Mouse (Mus musculus) MEL (cell line): ENCODE measurements at regions not wholly inside any gene's neighbourhood (a gene's known extent, or its start where the extent isn't known, plus 50 kb on each side); places are given as distances from the start of the nearest gene placed in this dataset.

ENCODE experiments used
- DNase-seq: peaks from one replicate; pipeline ENCODE4 v3.0.0; 2011; ENCODE audit warnings: low read depth, low spot score
- H3K27ac ChIP-seq: 2 replicates; pipeline ENCODE4 v1.5.1; 2012; ENCODE audit warnings: low read depth, mild to moderate bottlenecking, control low read depth, low read length, moderate library complexity; ENCODE audit not compliant: control insufficient read depth
- H3K27me3 ChIP-seq, 2 experiments: fragments of 150-350 bp in 1 of 2; sonication (generic) in 1 of 2; 2 replicates each; pipeline ENCODE4 v1.6.1; 2012; ENCODE audit warnings: low read length in 2 of 2, mild to moderate bottlenecking in 2 of 2, improper control_type of control experiment in 1 of 2, moderate library complexity in 1 of 2; ENCODE audit not compliant: insufficient read depth in 2 of 2, control insufficient read depth in 1 of 2
- H3K36me3 ChIP-seq, 2 experiments: 2 replicates each; pipeline ENCODE4 v1.6.1; 2012 to 2014; ENCODE audit warnings: low read length in 2 of 2, improper control_type of control experiment in 1 of 2, inconsistent platforms in 1 of 2, mild to moderate bottlenecking in 1 of 2; ENCODE audit not compliant: insufficient read depth in 2 of 2, control insufficient read depth in 1 of 2
- H3K4me1 ChIP-seq, 2 experiments: fragments of 150-350 bp in 1 of 2; sonication (generic) in 1 of 2; 2 replicates each; pipeline ENCODE4 v1.6.1; 2012; ENCODE audit warnings: low read length in 2 of 2, improper control_type of control experiment in 1 of 2, mild to moderate bottlenecking in 1 of 2; ENCODE audit not compliant: insufficient read depth in 2 of 2, control insufficient read depth in 1 of 2
- H3K4me3 ChIP-seq, 2 experiments: fragments of 150-350 bp in 1 of 2; sonication (generic) in 1 of 2; 2 replicates each; pipeline ENCODE4 v1.5.1; 2012; ENCODE audit warnings: low read depth in 2 of 2, low read length in 2 of 2, mild to moderate bottlenecking in 2 of 2, moderate library complexity in 2 of 2, control low read depth in 1 of 2, improper control_type of control experiment in 1 of 2; ENCODE audit not compliant: control insufficient read depth in 1 of 2, insufficient read depth in 1 of 2
- H3K79me2 ChIP-seq: 2 replicates; pipeline ENCODE4 v1.6.1; 2012; ENCODE audit warnings: mild to moderate bottlenecking, low read length, moderate library complexity; ENCODE audit not compliant: control insufficient read depth, poor library complexity, insufficient read depth
- H3K9ac ChIP-seq: 2 replicates; pipeline ENCODE4 v1.6.1; 2012; ENCODE audit warnings: low read depth, mild to moderate bottlenecking, control low read depth, low read length, moderate library complexity; ENCODE audit not compliant: control insufficient read depth, poor library complexity, severe bottlenecking
- H3K9me3 ChIP-seq: fragments of 150-350 bp; sonication (generic); replicated peaks from 2 replicates; pipeline ENCODE4 v1.6.1; 2012; ENCODE audit warnings: mild to moderate bottlenecking, low read length, improper control_type of control experiment, moderate library complexity; ENCODE audit not compliant: insufficient read depth
- BHLHE40 ChIP-seq: IDR thresholded peaks from 2 replicates; pipeline ENCODE4 v1.6.1; 2012; ENCODE audit warnings: low read depth, mild to moderate bottlenecking, inconsistent platforms, low read length, improper control_type of control experiment, borderline replicate concordance
- CHD1 ChIP-seq: IDR thresholded peaks from 2 replicates; pipeline ENCODE4 v1.6.1; 2012; ENCODE audit warnings: low read depth, mild to moderate bottlenecking, inconsistent platforms, low read length, improper control_type of control experiment
- CTCF ChIP-seq, 3 experiments: IDR thresholded peaks in 2 of 3; conservative IDR thresholded peaks in 1 of 3; 2 replicates each; pipeline ENCODE4 v1.5.1; 2011 to 2012; ENCODE audit warnings: low read length in 3 of 3, low read depth in 2 of 3, mild to moderate bottlenecking in 2 of 3, improper control_type of control experiment in 1 of 3, inconsistent platforms in 1 of 3, mixed read lengths in 1 of 3, moderate library complexity in 1 of 3; ENCODE audit not compliant: control insufficient read depth in 1 of 3, insufficient read depth in 1 of 3, poor library complexity in 1 of 3, severe bottlenecking in 1 of 3
- E2F4 ChIP-seq: IDR thresholded peaks from 2 replicates; pipeline ENCODE4 v1.6.1; 2011; ENCODE audit warnings: low read depth, low read length, improper control_type of control experiment, borderline replicate concordance
- ELF1 ChIP-seq: IDR thresholded peaks from 2 replicates; pipeline ENCODE4 v1.6.1; 2014; ENCODE audit warnings: low read depth, mild to moderate bottlenecking, inconsistent platforms, low read length, improper control_type of control experiment, moderate library complexity
- GATA1 ChIP-seq: IDR thresholded peaks from 2 replicates; pipeline ENCODE4 v1.6.1; 2011; ENCODE audit warnings: low read depth, low read length, improper control_type of control experiment
- HCFC1 ChIP-seq: IDR thresholded peaks from 2 replicates; pipeline ENCODE4 v1.6.1; 2012; ENCODE audit warnings: low read depth, mild to moderate bottlenecking, inconsistent platforms, low read length, improper control_type of control experiment, moderate library complexity
- JUND ChIP-seq: IDR thresholded peaks from 2 replicates; pipeline ENCODE4 v1.6.1; 2011; ENCODE audit warnings: low read depth, mild to moderate bottlenecking, improper control_type of control experiment, low read length
- MAX ChIP-seq: IDR thresholded peaks from 2 replicates; pipeline ENCODE4 v1.6.1; 2011; ENCODE audit warnings: low read length, improper control_type of control experiment
- MAZ ChIP-seq: IDR thresholded peaks from 2 replicates; pipeline ENCODE4 v1.6.1; 2012; ENCODE audit warnings: low read depth, mild to moderate bottlenecking, inconsistent platforms, low read length, improper control_type of control experiment
- MEF2A ChIP-seq: IDR thresholded peaks from 2 replicates; pipeline ENCODE4 v1.6.1; 2014; ENCODE audit warnings: low read depth, mild to moderate bottlenecking, inconsistent platforms, low read length, improper control_type of control experiment; ENCODE audit not compliant: poor library complexity, insufficient replicate concordance, severe bottlenecking; ENCODE audit errors: extremely low read depth
- MXI1 ChIP-seq: IDR thresholded peaks from 2 replicates; pipeline ENCODE4 v1.6.1; 2011; ENCODE audit warnings: mild to moderate bottlenecking, low read depth, low read length, improper control_type of control experiment
- MYC ChIP-seq: IDR thresholded peaks from 2 replicates; pipeline ENCODE4 v1.6.1; 2011; ENCODE audit warnings: low read depth, mild to moderate bottlenecking, low read length, improper control_type of control experiment, moderate library complexity
- POLR2A ChIP-seq, 2 experiments: IDR thresholded peaks; 2 replicates each; pipeline ENCODE4 v1.6.1; 2011 to 2012; ENCODE audit warnings: low read length in 2 of 2, mild to moderate bottlenecking in 2 of 2, control low read depth in 1 of 2, improper control_type of control experiment in 1 of 2, low read depth in 1 of 2, moderate library complexity in 1 of 2; ENCODE audit not compliant: control insufficient read depth in 1 of 2, insufficient read depth in 1 of 2, poor library complexity in 1 of 2
- RAD21 ChIP-seq: IDR thresholded peaks from 2 replicates; pipeline ENCODE4 v1.6.1; 2011; ENCODE audit warnings: mild to moderate bottlenecking, low read depth, low read length, improper control_type of control experiment
- SIN3A ChIP-seq: IDR thresholded peaks from 2 replicates; pipeline ENCODE4 v1.6.1; 2012; ENCODE audit warnings: low read length, improper control_type of control experiment, inconsistent platforms
- TAL1 ChIP-seq: IDR thresholded peaks from 2 replicates; pipeline ENCODE4 v1.6.1; 2012; ENCODE audit warnings: mild to moderate bottlenecking, inconsistent platforms, low read length, moderate library complexity, mixed read lengths
- TBP ChIP-seq: IDR thresholded peaks from 2 replicates; pipeline ENCODE4 v1.8.0; 2011; ENCODE audit warnings: low read depth, low read length, improper control_type of control experiment
- TCF12 ChIP-seq: IDR thresholded peaks from 2 replicates; pipeline ENCODE4 v1.6.1; 2014; ENCODE audit warnings: low read depth, mild to moderate bottlenecking, inconsistent platforms, low read length, improper control_type of control experiment, moderate library complexity
- UBTF ChIP-seq: IDR thresholded peaks from 2 replicates; pipeline ENCODE4 v1.6.1; 2012; ENCODE audit warnings: low read depth, mild to moderate bottlenecking, inconsistent platforms, low read length, improper control_type of control experiment, moderate library complexity, borderline replicate concordance; ENCODE audit not compliant: insufficient read depth
- USF1 ChIP-seq: IDR thresholded peaks from 2 replicates; pipeline ENCODE4 v1.6.1; 2014; ENCODE audit warnings: low read depth, mild to moderate bottlenecking, inconsistent platforms, low read length, improper control_type of control experiment, moderate library complexity
- ZC3H11A ChIP-seq: IDR thresholded peaks from 2 replicates; pipeline ENCODE4 v1.6.1; 2012; ENCODE audit warnings: low read depth, mild to moderate bottlenecking, inconsistent platforms, low read length, improper control_type of control experiment
- ZMIZ1 ChIP-seq: IDR thresholded peaks from 2 replicates; pipeline ENCODE4 v1.6.1; 2012; ENCODE audit warnings: low read depth, mild to moderate bottlenecking, inconsistent platforms, low read length, improper control_type of control experiment, moderate library complexity

DNA sequence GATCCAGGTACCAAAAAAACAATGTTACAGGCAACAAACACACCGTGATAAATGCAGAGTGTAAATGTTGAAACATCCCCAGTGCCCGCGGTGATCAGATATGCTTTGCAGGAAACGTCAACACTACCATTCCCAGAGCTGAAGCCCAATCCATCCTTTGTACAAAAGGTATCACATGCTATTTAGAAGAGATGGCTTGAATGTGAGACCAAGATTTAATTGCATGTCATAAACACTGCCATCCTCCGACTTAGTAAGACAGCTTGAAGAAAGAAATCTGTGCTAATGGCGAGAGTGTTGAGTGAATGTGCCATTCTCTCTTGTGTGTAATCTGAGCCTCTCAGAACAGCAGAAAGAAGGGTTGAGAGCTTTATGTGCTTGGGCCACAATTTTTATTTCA lies 112.9 kb upstream of the Npvf start:
- TF ChIP-seq MAX = no peak
- TF ChIP-seq RAD21 = no peak
- TF ChIP-seq CTCF (IDR thresholded peaks at IDR 0.05 in 2 of 3, conservative IDR thresholded peaks at IDR 0.05 in 1 of 3; ENCODE audit: control insufficient read depth in 1 of 3, insufficient read depth in 1 of 3, low read depth in 2 of 3, low read length in 3 of 3, poor library complexity in 1 of 3, severe bottlenecking in 1 of 3) = no peak
- TF ChIP-seq POLR2A (IDR thresholded peaks at IDR 0.05; ENCODE audit: control insufficient read depth in 1 of 2, insufficient read depth in 1 of 2, low read depth in 1 of 2, low read length in 2 of 2, poor library complexity in 1 of 2) = no peak
- no peak for TF ChIP-seq GATA1
- no peak for TF ChIP-seq MXI1
- TF ChIP-seq MYC = no peak
- TF ChIP-seq SIN3A = no peak
- no peak for TF ChIP-seq UBTF
- no peak for TF ChIP-seq ZC3H11A
- TF ChIP-seq E2F4 = no peak
- no peak for TF ChIP-seq JUND
- TF ChIP-seq CHD1 = no peak
- TF ChIP-seq MEF2A = no peak
- no peak for TF ChIP-seq BHLHE40
- no peak for TF ChIP-seq HCFC1
- no peak for TF ChIP-seq ELF1
- TF ChIP-seq TCF12 = no peak
- no peak for TF ChIP-seq ZMIZ1
- TF ChIP-seq USF1 = no peak
- TF ChIP-seq, all 39 proteins: peak for 0
- H3K27me3 ChIP-seq = peaks cover 0 to 1% of the 10 kb centered on the region in 2 experiments; a peak in 1 of 4 replicates
- H3K9me3 ChIP-seq = no peaks in the 10 kb centered on the region
- no peaks in the 10 kb centered on the region for H3K4me1 ChIP-seq
- no peaks in the 10 kb centered on the region for H3K36me3 ChIP-seq
- no peak overlapping the region for H3K27ac ChIP-seq
- no peaks in the 10 kb centered on the region for H3K79me2 ChIP-seq
- H3K9ac ChIP-seq = no peak overlapping the region
- H3K4me3 ChIP-seq = no peak overlapping the region
- DNase-seq = no peak

- TF ChIP-seq TAL1 = no peak
- TF ChIP-seq TBP = no peak
- TF ChIP-seq MAZ = no peak
- no peak for TF ChIP-seq JUND
- TF ChIP-seq MYC = no peak
- TF ChIP-seq GATA1 = no peak
- no peak overlapping the region for H3K27ac ChIP-seq
- no peaks in the 10 kb centered on the region for H3K4me1 ChIP-seq
- no peak overlapping the region for H3K4me3 ChIP-seq
- DNase-seq = no peak
- no peaks in the 10 kb centered on the region for H3K36me3 ChIP-seq
- H3K79me2 ChIP-seq = no peaks in the 10 kb centered on the region
- peaks cover 0 to 1% of the 10 kb centered on the region in 2 experiments; a peak in 1 of 4 replicates for H3K27me3 ChIP-seq
- H3K9ac ChIP-seq = no peak overlapping the region
- no peaks in the 10 kb centered on the region for H3K9me3 ChIP-seq
Measured at GRCm38 (mm10) chr6:50767827-50768226, 113.6 kb upstream of the Npvf start.
